Mouse (Mus musculus) gastrocnemius, adult 8-10 months (tissue): ENCODE data around the gene Nlrc5. TPM values are rescaled to one million over a fixed set of nuclear protein-coding genes. Genes with fewer than 3 reads are reported as not detected.
A peak's percentile ranks its signal among the peaks of the same experiment; 100 is the strongest.
"Not testable (repeated sequence)": the region's sequence is repeated elsewhere in the genome, so short reads cannot be mapped to it uniquely, and the experiment has no call there.

Experiments used
- DNase-seq, 2 experiments: peaks; one replicate each; pipeline ENCODE4 v3.0.0; 2022; ENCODE audit warnings: low spot score in 2 of 2
- total RNA-seq, 4 experiments: library from RNA; stranded (reverse); gene quantifications; 2 replicates each; pipeline ENCODE4 v1.2.4; 2022

Nlrc5 gene
- 1 to 10 TPM in 1 of 4 experiments, under 1 TPM in 3; 0.44 to 1.1 (median 0.65) TPM for total RNA-seq

GRCm38 (mm10) chr8:94433981-94434466, at the start of gene Nlrc5:
Gene Nlrc5, plus strand, starts transcription at chr8:94434356.
- DNase-seq: peak; percentile 30 to 47

DNA sequence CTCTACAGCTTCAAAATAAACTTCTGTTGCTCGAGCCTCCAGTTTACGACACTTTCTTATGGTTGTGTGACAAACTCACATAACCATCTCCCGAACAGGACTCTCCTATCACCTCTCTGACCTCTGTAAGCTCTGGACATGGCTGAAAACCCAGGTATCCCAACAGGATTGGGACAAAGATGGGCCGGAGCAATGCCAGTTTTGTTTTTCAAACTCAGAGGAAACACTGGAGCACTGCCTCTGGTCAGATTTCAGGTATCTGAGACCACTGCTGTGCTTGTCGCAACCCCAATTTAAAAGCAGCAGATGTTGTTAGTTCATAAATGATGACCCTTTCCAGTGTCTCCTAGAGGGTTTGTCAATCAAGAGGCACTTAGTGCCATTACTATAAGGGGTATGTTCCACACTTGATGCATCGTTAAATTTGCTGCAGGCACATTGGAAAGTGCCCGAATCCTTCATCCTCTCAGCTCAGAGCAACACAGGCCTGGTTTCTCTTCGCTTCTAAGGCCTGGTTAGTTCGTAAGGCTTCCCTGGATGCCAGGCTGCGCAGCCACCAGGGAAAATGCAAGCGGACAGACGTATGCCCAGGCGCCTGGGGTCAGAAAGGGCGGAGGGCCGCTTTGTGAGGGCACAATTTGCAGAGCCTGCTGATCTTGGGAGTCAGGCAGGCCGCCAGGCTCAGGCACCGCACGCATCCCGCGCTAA, 48.5 kb upstream of the Nlrc5 start:
- no peak for DNase-seq

GRCm38 (mm10) chr8:94386214-94387026, 47.7 kb upstream of the Nlrc5 start, which contains the start of gene Herpud1:
Gene Herpud1, plus strand, starts transcription at chr8:94386438.
- peak; percentile 97 to 98 for DNase-seq

DNA sequence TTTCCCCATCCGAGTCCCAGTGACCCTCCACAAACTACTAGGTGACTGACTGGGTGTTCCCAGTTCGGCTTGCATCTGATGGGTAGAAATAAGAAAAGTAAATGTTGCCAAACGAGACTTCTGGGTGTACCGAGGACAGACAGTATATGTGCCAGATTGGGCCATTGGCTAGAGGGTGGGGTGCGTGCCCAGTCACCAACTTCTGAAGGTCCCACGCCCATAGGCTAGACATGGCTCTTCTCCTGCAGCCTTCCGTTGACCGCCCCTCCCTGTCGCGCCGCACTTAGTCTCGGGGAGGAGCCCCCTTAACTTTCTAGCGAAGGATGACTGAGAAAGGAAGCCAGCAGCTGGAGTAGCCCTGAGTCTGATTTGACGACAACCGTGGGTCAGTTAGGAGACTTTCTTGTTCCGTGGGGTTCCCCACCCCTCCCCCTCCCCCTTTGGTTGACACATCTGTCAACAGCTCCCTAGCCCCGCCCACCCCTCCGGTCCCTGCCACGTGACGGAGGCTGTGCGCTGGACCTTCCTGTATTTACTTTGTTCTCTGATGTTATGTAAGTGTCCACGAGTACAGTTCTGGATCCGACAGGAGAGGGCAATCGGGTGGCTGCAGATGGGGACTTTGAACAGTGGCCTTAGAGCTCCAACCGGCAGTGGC, 47.0 kb upstream of the Nlrc5 start:
- DNase-seq: peak; percentile 89 to 92

DNA sequence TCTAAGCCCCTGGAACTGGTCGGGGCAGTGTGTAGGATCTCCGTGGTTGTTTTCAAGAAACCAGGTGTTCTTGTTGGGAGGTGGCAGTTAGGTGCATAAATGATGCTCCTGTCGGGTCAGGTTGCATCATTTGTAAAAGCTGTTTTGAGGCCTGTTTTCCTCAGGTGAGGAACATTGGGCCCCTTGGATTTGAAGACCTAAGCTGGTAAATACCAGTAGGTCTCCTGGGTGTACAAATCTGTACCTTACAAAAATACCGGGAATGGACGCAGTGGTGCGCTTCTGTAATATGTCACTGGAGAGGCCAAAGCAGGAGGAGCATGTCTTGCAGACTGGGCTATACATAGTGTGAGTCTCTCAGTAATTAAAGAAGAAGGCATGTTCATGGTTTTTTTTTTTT, 46.4 kb upstream of the Nlrc5 start:
- no peak for DNase-seq

- DNase-seq: no peak
Measured at GRCm38 (mm10) chr8:94389531-94389930, 44.6 kb upstream of the Nlrc5 start.

DNA sequence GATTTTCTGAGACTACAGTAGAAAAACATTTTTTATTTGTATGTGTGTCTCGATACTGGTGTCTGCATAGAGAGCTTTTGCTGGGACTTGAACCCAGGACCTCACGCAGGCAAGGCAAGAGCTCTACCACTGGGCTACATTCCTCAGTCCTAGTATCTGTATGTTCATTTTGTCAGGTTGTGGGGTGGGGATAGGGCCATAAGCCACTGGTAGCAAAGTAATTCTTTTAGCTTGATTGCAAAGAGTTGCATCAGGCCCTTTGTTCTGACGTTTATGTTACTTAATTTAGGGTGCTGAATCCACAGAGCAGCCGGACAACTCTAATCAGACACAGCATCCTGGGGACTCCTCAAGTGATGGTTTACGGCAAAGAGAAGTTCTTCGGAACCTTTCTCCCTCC, 43.7 kb upstream of the Nlrc5 start:
- DNase-seq: no peak

GRCm38 (mm10) chr8:94390910-94391309, 43.2 kb upstream of the Nlrc5 start:
- DNase-seq: no peak

GRCm38 (mm10) chr8:94392147-94392546, 42.0 kb upstream of the Nlrc5 start:
- peak; percentile 33 to 46 for DNase-seq

GRCm38 (mm10) chr8:94392648-94393047, 41.5 kb upstream of the Nlrc5 start:
- no peak for DNase-seq

GRCm38 (mm10) chr8:94395851-94396540, 38.2 kb upstream of the Nlrc5 start:
- DNase-seq: no peak

DNA sequence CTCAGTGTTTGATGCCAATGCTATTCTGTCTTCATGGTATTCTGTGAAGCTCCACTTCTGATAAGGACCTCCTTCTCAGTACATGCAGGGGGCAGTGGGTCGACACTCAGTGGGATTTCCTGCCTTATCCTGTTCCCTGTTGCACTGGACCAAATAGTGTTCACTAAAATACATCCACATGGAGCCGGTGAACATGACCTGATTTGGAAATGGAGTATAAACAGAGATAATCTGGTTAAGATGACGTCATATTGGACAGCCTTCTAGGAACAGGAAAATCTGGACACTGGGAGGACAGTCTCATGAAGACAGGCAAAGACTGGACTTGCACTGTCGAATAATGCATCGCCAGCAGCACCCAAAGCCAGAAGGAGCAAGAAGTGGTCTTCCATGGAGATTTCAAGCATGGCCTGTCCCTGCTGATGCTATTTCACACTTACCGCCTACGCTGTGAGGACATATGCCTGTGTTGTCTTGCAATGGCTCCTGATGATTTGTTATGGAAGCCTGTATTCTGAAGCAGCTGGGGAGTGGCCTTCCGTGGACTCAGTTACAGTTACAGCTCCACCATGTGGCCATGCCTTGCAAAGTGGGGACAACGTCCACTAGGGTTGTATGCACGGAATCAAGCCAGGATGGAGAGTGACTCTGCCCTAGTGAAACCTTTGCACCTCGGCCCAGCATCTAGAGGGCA, 37.0 kb upstream of the Nlrc5 start:
- peak in 1 of 2 experiments; percentile 28 for DNase-seq

DNA sequence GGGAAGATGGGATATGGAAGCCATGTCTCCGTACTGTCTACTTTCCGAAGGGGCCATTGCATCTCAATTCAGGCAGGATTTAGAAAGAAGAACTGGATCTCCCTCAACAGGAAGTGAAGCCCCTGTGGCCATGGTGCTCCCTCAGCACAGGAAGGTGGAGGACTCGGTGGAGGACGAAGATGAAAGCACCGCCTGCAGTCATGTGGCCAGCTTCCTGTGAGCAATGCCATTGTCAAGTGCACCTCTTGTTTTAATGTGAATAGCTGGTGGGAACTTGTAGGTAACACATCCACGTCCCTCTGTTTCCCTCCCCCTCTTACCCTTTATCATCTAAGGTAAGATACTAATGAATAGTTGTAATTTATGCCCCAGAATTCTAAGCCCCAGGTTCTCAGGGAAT, 35.6 kb upstream of the Nlrc5 start:
- no peak for DNase-seq

DNA sequence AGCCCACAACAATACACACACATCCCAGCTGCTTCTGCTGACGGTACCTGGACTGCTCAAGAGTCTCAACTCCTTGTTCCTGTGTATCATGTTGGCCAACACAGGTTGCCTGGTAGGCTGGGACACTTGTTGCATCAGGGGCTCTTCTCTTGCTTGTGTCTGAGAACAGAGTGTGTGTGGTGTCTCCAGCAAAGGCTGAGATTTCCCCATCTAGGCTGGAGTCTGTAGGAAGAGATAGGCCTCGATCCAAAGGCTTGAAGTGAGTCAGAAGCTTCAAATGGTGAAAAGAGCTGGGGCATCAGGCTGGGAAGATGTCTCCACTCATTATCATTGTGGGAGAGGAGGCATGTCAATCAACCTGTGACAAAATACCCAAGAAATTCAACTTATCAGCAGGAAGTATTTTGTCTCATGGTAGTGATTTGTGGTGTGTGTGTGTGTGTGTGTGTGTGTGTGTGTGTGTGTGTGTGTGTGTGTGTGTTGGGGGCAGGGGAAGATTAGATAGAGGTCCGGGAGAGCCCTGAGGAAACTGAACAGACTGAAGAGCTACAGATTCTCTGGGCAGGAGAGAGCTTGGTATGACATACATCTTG, 34.7 kb upstream of the Nlrc5 start:
- no peak for DNase-seq

GRCm38 (mm10) chr8:94399957-94400356, 34.2 kb upstream of the Nlrc5 start:
- DNase-seq: not testable (repeated sequence)

DNA sequence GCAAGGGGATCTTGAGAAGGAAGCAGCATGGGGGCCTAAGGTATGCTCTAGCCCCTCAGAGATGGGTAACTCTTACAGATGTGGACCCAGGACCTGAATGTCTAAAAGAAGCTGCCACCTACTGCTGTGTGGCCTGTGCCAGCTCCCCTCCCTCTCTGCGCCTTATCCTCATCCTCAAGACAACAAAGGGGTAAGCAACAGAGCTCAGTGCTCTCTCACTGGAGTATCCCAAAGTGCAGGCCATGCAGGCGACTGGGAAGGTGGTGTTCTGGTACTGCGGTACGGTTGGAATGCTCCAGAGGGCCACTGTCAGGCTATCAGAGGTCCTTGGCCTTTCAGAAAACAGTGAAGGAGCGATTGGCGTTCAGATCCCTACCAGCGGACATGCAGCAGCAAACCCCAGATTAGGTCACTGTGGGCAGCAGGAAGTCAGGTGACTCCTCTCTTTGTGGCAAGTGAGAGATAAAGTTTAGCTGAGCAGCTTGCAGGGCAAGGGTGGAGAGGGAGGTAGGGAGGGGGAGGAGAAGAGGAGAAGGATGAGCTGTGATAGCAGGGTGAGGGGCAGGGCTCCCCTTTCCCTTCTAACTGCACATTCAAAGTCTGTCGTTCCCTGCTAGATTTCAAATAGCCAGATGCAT, 25.6 kb upstream of the Nlrc5 start:
- no peak for DNase-seq

DNA sequence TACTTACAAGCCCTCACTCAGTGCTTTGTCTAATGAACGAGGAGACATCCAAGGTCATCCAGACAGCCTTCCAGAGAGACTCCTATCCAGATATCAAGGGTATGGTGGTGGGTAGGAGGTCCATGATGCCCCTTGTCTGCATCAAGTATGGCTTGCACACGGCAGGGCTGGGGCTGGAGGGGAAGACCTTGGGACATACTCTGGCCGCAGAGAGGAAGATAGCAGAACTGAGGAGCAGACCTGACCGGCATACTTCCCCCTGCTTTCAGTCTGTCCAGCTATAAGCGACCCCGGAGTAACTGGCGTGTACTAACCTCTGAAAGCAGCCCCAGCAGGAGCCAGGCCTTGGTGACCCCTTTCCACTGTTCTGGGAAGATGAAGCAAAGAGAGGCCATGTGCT, 24.6 kb upstream of the Nlrc5 start:
- no peak for DNase-seq

GRCm38 (mm10) chr8:94412518-94412917, 21.6 kb upstream of the Nlrc5 start:
- no peak for DNase-seq

DNA sequence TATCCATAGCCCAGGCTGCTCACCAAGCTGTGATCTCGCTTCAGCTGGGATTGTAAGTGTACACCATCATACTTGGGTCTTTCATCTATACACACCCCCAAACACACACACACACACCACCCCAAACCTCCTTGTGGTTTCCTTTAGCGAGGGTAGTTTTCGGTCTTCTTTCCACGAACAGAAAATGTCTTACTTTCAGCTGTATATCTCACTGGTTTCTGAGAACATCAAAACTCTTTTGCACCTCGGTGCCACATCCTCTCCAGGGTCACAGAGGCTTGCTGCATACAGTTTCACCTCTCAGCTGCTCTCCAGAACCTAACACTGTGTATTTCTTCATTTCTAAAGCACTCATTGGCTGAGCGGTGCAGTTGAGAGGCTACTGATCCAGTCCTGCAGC, 20.6 kb upstream of the Nlrc5 start:
- DNase-seq: no peak

DNA sequence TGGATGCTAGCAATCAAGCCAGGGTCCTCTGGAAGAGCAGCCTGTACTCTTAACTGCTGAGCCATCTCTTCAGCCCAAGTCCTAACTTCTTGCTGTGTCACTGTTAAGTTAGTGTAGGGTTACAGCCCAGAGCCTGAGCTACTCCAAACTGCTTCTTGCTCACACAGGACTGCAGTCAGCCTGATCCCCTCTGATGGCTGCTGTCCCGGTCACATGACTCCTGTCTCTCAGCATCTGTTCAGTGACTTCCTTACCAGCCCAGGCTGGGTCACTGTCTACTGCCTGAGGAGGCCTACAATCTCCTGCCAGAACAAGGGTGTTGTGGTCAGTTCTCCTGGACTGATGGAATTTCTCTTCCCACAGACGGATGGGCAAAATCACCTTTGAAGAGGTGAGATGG, 18.9 kb upstream of the Nlrc5 start:
- no peak for DNase-seq
